Mouse (Mus musculus): ENCODE measurements around the gene Gm6904. TPM values are rescaled to one million over a fixed set of nuclear protein-coding genes. Genes with fewer than 3 reads are reported as not detected.
"Not testable (repeated sequence)": the region's sequence is repeated elsewhere in the genome, so short reads cannot be mapped to it uniquely, and the experiment has no call there.

Gm6904 gene
- not detected in 2 replicates for polyA plus RNA-seq (2015; fragmentation: Nextera tagmentation; extraction: Ambion mirVana)

GRCm38 (mm10) chr14:59260056-59260455, at the start of gene Gm6904:
TSS of gene Gm6904 (minus strand) at chr14:59260216.
- Histone ChIP-seq H3K9me3 (ENCODE audit: control insufficient read depth, low read length) (no peaks in the 10 kb centered on the region), H3K27ac (ENCODE audit: low read length) (no peak within 1 kb of the TSS), H3K36me3 (ENCODE audit: control insufficient read depth, insufficient read depth, low read length) (no peaks in the 10 kb centered on the region), H3K4me2 (ENCODE audit: low read depth, low read length) (no peak within 1 kb of the TSS), H3K4me1 (ENCODE audit: control insufficient read depth, insufficient read depth, low read length) (no peaks in the 10 kb centered on the region), H3K4me3 (ENCODE audit: low read length) (no peak within 1 kb of the TSS), H3K27me3 (replicated peaks; ENCODE audit: control insufficient read depth, insufficient read depth, low read length) (no peaks in the 10 kb centered on the region), H3K9ac (ENCODE audit: low read depth, low read length) (no peak within 1 kb of the TSS)
- ATAC-seq: no peak
- WGBS: 55% methylated on average over 3 of the region's 3 CpGs

DNA sequence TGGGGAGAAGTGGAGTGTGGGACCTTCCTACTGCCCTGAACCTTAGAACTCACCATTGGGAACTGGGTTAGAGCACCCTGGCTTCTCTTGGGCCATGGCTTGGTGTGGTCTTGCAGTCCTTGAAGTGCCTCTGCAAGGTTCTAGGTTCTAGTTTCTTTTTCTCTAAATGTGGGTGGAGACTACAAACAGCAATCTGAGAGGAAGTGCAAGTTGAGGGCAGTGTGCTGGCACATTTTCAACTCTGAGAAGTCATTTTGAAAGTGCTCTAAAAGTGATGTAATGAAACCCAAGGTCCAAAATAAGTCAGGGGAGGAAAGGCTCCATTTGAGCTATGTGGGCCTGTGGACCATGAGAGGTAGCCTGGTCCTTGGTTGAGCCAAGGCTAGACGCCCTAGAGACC, 37.4 kb upstream of the Gm6904 start, which contains the start of gene Phf11a:
Gene Phf11a (minus strand): TSS at position 132 of the 400 bp plus-strand sequence.
- H3K27ac ChIP-seq (ENCODE audit: low read length); H3K27me3 ChIP-seq (replicated peaks; ENCODE audit: control insufficient read depth, insufficient read depth, low read length); H3K9ac ChIP-seq (ENCODE audit: low read depth, low read length); H3K4me1 ChIP-seq (ENCODE audit: control insufficient read depth, insufficient read depth, low read length); ATAC-seq; H3K9me3 ChIP-seq (ENCODE audit: control insufficient read depth, low read length); H3K4me3 ChIP-seq (ENCODE audit: low read length); H3K36me3 ChIP-seq (ENCODE audit: control insufficient read depth, insufficient read depth, low read length); H3K4me2 ChIP-seq (ENCODE audit: low read depth, low read length): not testable (repeated sequence)
- 80% methylated on average over 1 of the region's 1 CpGs for WGBS

DNA sequence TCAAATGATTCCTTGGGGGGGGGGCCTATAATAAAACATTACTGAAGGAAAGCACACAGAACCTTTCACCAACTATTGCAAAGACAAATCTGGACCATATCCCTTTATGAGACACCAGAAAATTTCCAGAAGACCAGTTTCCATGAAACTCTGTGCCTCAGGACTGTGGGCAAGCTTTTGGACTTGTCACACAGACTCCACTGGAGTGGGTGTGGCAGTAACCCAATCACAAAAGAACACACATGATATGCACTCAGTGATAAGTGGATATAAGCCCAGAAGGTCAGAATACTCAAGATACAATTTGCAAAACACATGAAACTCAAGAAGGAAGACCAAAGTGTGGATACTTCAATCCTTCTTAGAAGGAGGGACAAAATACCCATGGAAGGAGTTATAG, 31.8 kb upstream of the Gm6904 start:
- not testable (repeated sequence) for H3K4me1 ChIP-seq (ENCODE audit: control insufficient read depth, insufficient read depth, low read length); H3K27me3 ChIP-seq (replicated peaks; ENCODE audit: control insufficient read depth, insufficient read depth, low read length); H3K27ac ChIP-seq (ENCODE audit: low read length); H3K9me3 ChIP-seq (ENCODE audit: control insufficient read depth, low read length); H3K4me3 ChIP-seq (ENCODE audit: low read length); H3K4me2 ChIP-seq (ENCODE audit: low read depth, low read length); H3K36me3 ChIP-seq (ENCODE audit: control insufficient read depth, insufficient read depth, low read length); H3K9ac ChIP-seq (ENCODE audit: low read depth, low read length); ATAC-seq

GRCm38 (mm10) chr14:59274961-59275360, 14.9 kb upstream of the Gm6904 start:
- not testable (repeated sequence) for H3K4me1 ChIP-seq (ENCODE audit: control insufficient read depth, insufficient read depth, low read length); H3K9me3 ChIP-seq (ENCODE audit: control insufficient read depth, low read length); H3K4me2 ChIP-seq (ENCODE audit: low read depth, low read length); H3K27me3 ChIP-seq (replicated peaks; ENCODE audit: control insufficient read depth, insufficient read depth, low read length); H3K9ac ChIP-seq (ENCODE audit: low read depth, low read length); H3K36me3 ChIP-seq (ENCODE audit: control insufficient read depth, insufficient read depth, low read length); H3K4me3 ChIP-seq (ENCODE audit: low read length); ATAC-seq; H3K27ac ChIP-seq (ENCODE audit: low read length)
- 91% methylated on average over 4 of the region's 4 CpGs for WGBS

DNA sequence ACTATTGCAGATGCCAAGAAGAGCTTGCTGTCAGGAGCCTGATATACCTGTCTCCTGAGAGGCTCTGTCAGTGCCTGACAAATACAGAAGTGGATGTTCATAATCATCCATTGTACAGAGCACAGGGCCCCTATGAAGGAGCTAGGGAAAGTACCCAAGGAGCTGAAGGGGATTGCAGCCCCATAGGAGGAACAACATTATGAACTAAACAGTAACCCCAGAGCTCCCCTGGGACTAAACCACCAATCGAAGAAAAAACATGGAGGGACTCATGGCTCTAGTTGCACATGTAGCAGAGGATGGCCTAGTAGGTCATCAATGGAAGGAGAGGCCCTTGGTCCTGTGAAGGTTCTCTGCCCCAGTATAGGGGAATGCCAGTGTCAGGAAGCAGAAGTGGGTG, 4.2 kb downstream of the Gm6904 start:
- not testable (repeated sequence) for H3K27ac ChIP-seq (ENCODE audit: low read length); H3K4me2 ChIP-seq (ENCODE audit: low read depth, low read length); H3K36me3 ChIP-seq (ENCODE audit: control insufficient read depth, insufficient read depth, low read length); H3K27me3 ChIP-seq (replicated peaks; ENCODE audit: control insufficient read depth, insufficient read depth, low read length); ATAC-seq; H3K9ac ChIP-seq (ENCODE audit: low read depth, low read length); H3K4me1 ChIP-seq (ENCODE audit: control insufficient read depth, insufficient read depth, low read length); H3K4me3 ChIP-seq (ENCODE audit: low read length); H3K9me3 ChIP-seq (ENCODE audit: control insufficient read depth, low read length)
- WGBS: 96% methylated on average over 1 of the region's 1 CpGs

DNA sequence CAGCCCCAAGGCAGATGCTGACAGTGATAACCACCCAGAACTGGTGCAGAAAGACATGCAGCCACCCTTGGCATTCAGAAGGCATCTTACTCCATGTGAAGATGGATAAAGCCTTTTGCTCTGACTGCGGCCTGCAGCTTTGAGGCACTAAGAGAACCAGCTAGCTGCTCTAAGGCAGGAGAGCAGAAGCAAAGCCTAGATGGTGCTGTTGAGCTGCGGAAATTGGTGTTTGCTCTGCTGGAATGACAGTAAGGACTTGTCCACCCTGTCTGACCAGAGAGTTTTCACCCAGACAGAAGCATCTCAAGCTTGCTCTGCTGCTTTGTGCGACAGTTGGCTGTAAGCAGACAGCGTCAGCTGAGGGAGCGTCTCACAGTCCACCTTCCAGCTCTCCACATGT, 9.7 kb downstream of the Gm6904 start:
- not testable (repeated sequence) for H3K4me2 ChIP-seq (ENCODE audit: low read depth, low read length); H3K9ac ChIP-seq (ENCODE audit: low read depth, low read length); H3K4me1 ChIP-seq (ENCODE audit: control insufficient read depth, insufficient read depth, low read length); H3K9me3 ChIP-seq (ENCODE audit: control insufficient read depth, low read length); H3K36me3 ChIP-seq (ENCODE audit: control insufficient read depth, insufficient read depth, low read length); H3K27ac ChIP-seq (ENCODE audit: low read length); ATAC-seq; H3K4me3 ChIP-seq (ENCODE audit: low read length); H3K27me3 ChIP-seq (replicated peaks; ENCODE audit: control insufficient read depth, insufficient read depth, low read length)
- WGBS: 52% methylated on average over 5 of the region's 5 CpGs

DNA sequence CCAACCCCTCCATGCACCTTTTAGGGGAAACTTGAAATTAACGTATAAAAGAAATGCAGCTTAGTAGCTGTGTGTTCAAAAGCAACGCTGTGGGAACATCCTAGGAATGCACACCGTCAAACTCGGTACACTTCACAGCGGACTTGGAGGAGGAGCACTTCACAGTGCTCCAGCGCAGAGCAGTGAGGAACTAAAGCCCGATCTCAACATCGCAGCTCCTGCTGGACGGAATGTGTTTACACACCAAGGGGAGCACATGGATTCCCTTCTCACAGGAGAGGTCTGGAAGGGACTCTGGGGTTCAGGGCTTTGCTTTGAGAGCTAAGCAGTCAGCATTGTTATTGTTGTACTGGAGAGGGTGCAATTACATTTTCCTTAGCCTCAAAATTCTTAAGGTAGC, 26.4 kb downstream of the Gm6904 start:
- Histone ChIP-seq H3K27me3 (replicated peaks; ENCODE audit: control insufficient read depth, insufficient read depth, low read length) (no peaks in the 10 kb centered on the region), H3K4me1 (ENCODE audit: control insufficient read depth, insufficient read depth, low read length) (no peaks in the 10 kb centered on the region), H3K9me3 (ENCODE audit: control insufficient read depth, low read length) (no peaks in the 10 kb centered on the region), H3K27ac (ENCODE audit: low read length) (no peak overlapping the region), H3K4me3 (ENCODE audit: low read length) (no peak overlapping the region), H3K36me3 (ENCODE audit: control insufficient read depth, insufficient read depth, low read length) (peaks cover 14% of the 10 kb centered on the region), H3K9ac (ENCODE audit: low read depth, low read length) (no peak overlapping the region), H3K4me2 (ENCODE audit: low read depth, low read length) (no peak overlapping the region)
- no peak for ATAC-seq
- 92% methylated on average over 9 of the region's 9 CpGs for WGBS

- 59% methylated on average over 5 of the region's 5 CpGs for WGBS
- no peaks in the 10 kb centered on the region for H3K9me3 ChIP-seq (ENCODE audit: control insufficient read depth, low read length)
- ATAC-seq: no peak
Observed at GRCm38 (mm10) chr14:59232003-59232402, 28.0 kb downstream of the Gm6904 start.

DNA sequence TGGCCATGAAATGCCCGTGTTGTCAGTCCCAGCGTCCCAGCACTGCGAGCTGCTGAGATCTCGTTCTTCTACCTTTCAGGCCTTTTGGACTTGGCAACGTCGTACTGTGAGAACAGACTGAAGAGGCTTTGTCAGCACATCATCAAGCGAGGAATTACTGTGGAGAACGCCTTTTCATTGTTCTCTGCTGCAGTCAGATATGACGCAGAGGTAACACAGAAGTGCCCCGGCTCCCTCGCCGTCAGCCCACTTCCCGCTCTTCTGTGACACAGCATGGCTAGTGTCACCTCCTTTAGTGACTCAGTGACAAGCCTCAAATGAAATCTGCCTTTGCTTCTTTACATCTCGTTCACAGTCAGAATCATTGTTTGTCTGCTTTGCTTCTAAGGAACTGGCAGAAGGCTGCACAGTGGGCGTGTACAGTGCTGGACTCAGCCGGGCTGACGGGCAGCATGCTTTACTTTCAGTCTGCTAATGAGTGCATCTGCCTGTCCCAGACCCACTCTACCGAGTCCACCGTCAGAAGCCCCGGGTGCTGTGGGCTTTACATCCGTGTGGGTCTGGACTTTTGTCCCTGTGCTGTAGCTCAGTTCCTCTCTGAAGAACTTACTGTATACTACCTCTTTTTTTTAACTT, 29.6 kb downstream of the Gm6904 start:
- H3K27ac ChIP-seq (ENCODE audit: low read length): no peak overlapping the region
- WGBS: 91% methylated on average over 21 of the region's 21 CpGs
- H3K4me1 ChIP-seq (ENCODE audit: control insufficient read depth, insufficient read depth, low read length): no peaks in the 10 kb centered on the region
- H3K9ac ChIP-seq (ENCODE audit: low read depth, low read length): no peak overlapping the region
- H3K4me2 ChIP-seq (ENCODE audit: low read depth, low read length): no peak overlapping the region
- no peak for ATAC-seq
- H3K36me3 ChIP-seq (ENCODE audit: control insufficient read depth, insufficient read depth, low read length): peaks cover 8% of the 10 kb centered on the region; the same call in 1 of the 2 replicates
- no peaks in the 10 kb centered on the region for H3K9me3 ChIP-seq (ENCODE audit: control insufficient read depth, low read length)
- H3K27me3 ChIP-seq (replicated peaks; ENCODE audit: control insufficient read depth, insufficient read depth, low read length): no peaks in the 10 kb centered on the region
- no peak overlapping the region for H3K4me3 ChIP-seq (ENCODE audit: low read length)

More at GRCm38 (mm10) chr14:59232003-59232402, 28.0 kb downstream of the Gm6904 start:
- no peak overlapping the region for H3K9ac ChIP-seq (ENCODE audit: low read depth, low read length)
- no peaks in the 10 kb centered on the region for H3K27me3 ChIP-seq (replicated peaks; ENCODE audit: control insufficient read depth, insufficient read depth, low read length)
- peaks cover 8% of the 10 kb centered on the region; the same call in 1 of the 2 replicates for H3K36me3 ChIP-seq (ENCODE audit: control insufficient read depth, insufficient read depth, low read length)
- no peak overlapping the region for H3K4me3 ChIP-seq (ENCODE audit: low read length)
- H3K4me2 ChIP-seq (ENCODE audit: low read depth, low read length): no peak overlapping the region
- no peaks in the 10 kb centered on the region for H3K4me1 ChIP-seq (ENCODE audit: control insufficient read depth, insufficient read depth, low read length)
- no peak overlapping the region for H3K27ac ChIP-seq (ENCODE audit: low read length)

DNA sequence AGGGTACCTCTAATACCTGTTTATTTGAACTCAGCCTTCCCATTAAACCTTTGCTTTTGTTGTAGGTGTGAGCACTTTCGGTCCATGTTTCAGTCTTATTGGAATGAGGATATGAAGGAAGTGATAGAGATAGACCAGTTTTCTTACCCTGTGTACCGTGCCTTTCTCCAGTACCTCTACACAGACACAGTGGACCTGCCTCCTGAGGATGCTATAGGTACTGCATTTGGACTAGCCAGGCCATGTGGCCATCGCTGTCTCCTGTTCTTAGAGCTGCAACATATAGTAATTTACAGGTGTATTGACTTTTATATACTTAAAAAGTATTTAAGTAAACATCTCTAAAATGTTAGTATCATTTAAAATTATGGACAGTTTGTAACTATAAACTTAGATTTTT, 30.2 kb downstream of the Gm6904 start:
- no peak overlapping the region for H3K27ac ChIP-seq (ENCODE audit: low read length)
- no peaks in the 10 kb centered on the region for H3K27me3 ChIP-seq (replicated peaks; ENCODE audit: control insufficient read depth, insufficient read depth, low read length)
- peaks cover 8% of the 10 kb centered on the region; the same call in 1 of the 2 replicates for H3K36me3 ChIP-seq (ENCODE audit: control insufficient read depth, insufficient read depth, low read length)
- H3K9me3 ChIP-seq (ENCODE audit: control insufficient read depth, low read length): no peaks in the 10 kb centered on the region
- WGBS: 88% methylated on average over 3 of the region's 3 CpGs
- H3K4me3 ChIP-seq (ENCODE audit: low read length): no peak overlapping the region
- no peak for ATAC-seq
- no peak overlapping the region for H3K9ac ChIP-seq (ENCODE audit: low read depth, low read length)
- no peaks in the 10 kb centered on the region for H3K4me1 ChIP-seq (ENCODE audit: control insufficient read depth, insufficient read depth, low read length)
- no peak overlapping the region for H3K4me2 ChIP-seq (ENCODE audit: low read depth, low read length)
